Mouse (Mus musculus): Measurements from ENCODE around the gene Sulf2.
"Not testable (repeated sequence)": the region's sequence is repeated elsewhere in the genome, so short reads cannot be mapped to it uniquely, and the experiment has no call there.

Gene Sulf2

GRCm38 (mm10) chr2:166155454-166155815, at the start of gene Sulf2:
Gene Sulf2, minus strand, starts transcription at chr2:166155663.
- DNase-seq (ENCODE audit: extremely low read depth, low read depth): no peak

GRCm38 (mm10) chr2:166204174-166204573, 48.7 kb upstream of the Sulf2 start:
- DNase-seq (ENCODE audit: extremely low read depth, low read depth): no peak

GRCm38 (mm10) chr2:166203647-166204046, 48.2 kb upstream of the Sulf2 start:
- DNase-seq (ENCODE audit: extremely low read depth, low read depth): no peak

- no peak for DNase-seq (ENCODE audit: extremely low read depth, low read depth)
Observed at GRCm38 (mm10) chr2:166197964-166198363, 42.5 kb upstream of the Sulf2 start.

- no peak for DNase-seq (ENCODE audit: extremely low read depth, low read depth)
Observed at GRCm38 (mm10) chr2:166197064-166197463, 41.6 kb upstream of the Sulf2 start.

GRCm38 (mm10) chr2:166196080-166196786, 40.8 kb upstream of the Sulf2 start:
- DNase-seq (ENCODE audit: extremely low read depth, low read depth): no peak

- DNase-seq (ENCODE audit: extremely low read depth, low read depth): no peak
Observed at GRCm38 (mm10) chr2:166195041-166195440, 39.6 kb upstream of the Sulf2 start.

- DNase-seq (ENCODE audit: extremely low read depth, low read depth): no peak
Observed at GRCm38 (mm10) chr2:166194112-166194758, 38.8 kb upstream of the Sulf2 start.

- no peak for DNase-seq (ENCODE audit: extremely low read depth, low read depth)
Observed at GRCm38 (mm10) chr2:166193509-166193908, 38.0 kb upstream of the Sulf2 start.

GRCm38 (mm10) chr2:166190816-166191215, 35.4 kb upstream of the Sulf2 start:
- no peak for DNase-seq (ENCODE audit: extremely low read depth, low read depth)

GRCm38 (mm10) chr2:166189191-166189590, 33.7 kb upstream of the Sulf2 start:
- DNase-seq (ENCODE audit: extremely low read depth, low read depth): no peak

- not testable (repeated sequence) for DNase-seq (ENCODE audit: extremely low read depth, low read depth)
Observed at GRCm38 (mm10) chr2:166187874-166188453, 32.5 kb upstream of the Sulf2 start.

GRCm38 (mm10) chr2:166187319-166187718, 31.9 kb upstream of the Sulf2 start:
- not testable (repeated sequence) for DNase-seq (ENCODE audit: extremely low read depth, low read depth)

GRCm38 (mm10) chr2:166186244-166186948, 30.9 kb upstream of the Sulf2 start:
- DNase-seq (ENCODE audit: extremely low read depth, low read depth): no peak

GRCm38 (mm10) chr2:166185768-166186167, 30.3 kb upstream of the Sulf2 start:
- DNase-seq (ENCODE audit: extremely low read depth, low read depth): no peak

- DNase-seq (ENCODE audit: extremely low read depth, low read depth): no peak
Observed at GRCm38 (mm10) chr2:166184417-166184816, 29.0 kb upstream of the Sulf2 start.

- DNase-seq (ENCODE audit: extremely low read depth, low read depth): no peak
Observed at GRCm38 (mm10) chr2:166182009-166182685, 26.7 kb upstream of the Sulf2 start.

GRCm38 (mm10) chr2:166180744-166181508, 25.5 kb upstream of the Sulf2 start:
- DNase-seq (ENCODE audit: extremely low read depth, low read depth): no peak

GRCm38 (mm10) chr2:166180136-166180649, 24.7 kb upstream of the Sulf2 start:
- no peak for DNase-seq (ENCODE audit: extremely low read depth, low read depth)

GRCm38 (mm10) chr2:166179457-166180101, 24.1 kb upstream of the Sulf2 start:
- DNase-seq (ENCODE audit: extremely low read depth, low read depth): no peak

Measured in MEL-GATA-1-ER (cell line).